Mouse (Mus musculus): ENCODE data around the gene Cmss1.

Gene Cmss1

DNA sequence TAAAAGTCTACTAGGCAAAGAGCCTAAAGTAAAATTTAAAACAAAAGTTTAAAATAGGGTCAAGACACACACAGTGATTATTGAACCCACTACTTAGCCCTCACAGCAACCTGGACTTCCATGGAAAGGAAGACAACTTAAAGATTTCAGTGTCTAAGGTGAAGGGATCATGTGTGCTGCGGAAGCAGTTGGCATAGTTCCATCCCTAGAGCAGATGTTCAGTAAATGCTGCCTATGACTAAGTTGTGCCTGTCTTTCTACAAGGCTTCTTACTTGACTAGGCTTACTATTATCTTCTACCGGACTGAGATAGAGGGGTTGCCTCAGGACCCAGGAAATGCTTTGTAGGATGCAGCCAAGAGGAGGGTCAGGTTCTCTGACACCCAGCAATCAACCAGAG, 50.4 kb downstream of the Cmss1 start:
- DNase-seq = no peak

DNA sequence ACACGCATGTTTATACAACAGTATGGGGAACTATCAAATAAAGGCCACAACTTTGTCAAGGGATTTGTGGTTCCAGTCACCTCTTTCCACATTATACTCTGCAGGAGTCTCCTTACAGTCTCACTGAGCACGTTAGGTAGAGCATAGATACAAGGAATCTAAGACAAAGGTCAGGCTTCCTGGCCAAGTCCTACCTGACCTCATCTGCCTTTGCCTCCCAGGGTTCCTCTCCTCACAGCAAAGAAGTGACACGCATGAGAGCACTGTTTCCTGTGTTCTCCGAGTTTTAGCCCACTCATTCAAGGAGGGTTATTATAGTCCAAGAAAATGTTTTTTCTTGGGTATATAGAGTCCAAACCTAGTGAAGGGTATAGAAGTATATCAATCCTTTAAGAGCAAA, 51.0 kb downstream of the Cmss1 start:
- no peak for DNase-seq

DNA sequence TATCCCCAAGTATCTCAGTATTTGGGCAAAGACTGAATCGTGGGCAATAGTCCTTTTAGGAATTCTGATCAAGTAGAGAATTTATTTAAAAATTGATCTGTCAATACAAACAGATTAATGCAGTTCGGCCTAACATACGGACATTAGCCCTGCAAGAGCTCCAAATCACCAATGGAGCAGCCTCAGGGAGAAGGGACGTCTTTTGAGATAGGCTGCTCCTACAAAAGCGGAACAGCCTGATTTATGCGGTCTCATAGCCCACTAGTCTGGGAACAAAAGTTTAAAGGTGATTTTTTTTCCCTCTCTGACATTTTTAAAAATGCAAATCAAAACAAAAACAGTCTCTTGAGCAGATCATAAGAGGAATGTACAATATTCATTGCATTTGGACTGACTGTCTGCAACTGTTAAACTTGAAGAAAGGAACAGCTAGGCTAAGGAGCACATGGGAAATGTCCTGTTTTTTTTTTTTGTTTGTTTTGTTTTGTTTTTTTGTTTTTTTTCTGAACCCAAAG, 51.7 kb downstream of the Cmss1 start:
- no peak for DNase-seq

- DNase-seq = no peak
These were observed 53.4 kb downstream of the Cmss1 start for GRCm38 (mm10) chr16:57553235-57553634.

DNA sequence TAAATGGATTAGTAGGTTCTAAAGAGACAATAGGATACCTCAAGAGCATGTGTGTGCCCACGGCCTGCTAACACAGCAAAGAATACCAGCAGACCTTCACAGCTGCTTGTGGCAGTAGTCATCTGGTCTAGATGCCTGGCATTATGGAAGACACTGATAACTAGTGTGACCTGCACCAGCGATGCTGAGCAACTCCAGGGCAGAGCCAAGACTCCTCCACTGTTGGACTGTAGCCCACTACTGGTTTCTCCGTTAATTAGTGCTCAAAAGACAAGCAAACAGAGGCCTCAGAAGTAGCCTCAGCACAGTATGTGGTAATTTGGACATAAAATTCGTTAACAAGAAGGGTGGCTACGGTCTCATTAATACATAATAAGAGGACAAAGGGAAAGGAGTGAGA, 54.0 kb downstream of the Cmss1 start:
- DNase-seq = no peak

DNA sequence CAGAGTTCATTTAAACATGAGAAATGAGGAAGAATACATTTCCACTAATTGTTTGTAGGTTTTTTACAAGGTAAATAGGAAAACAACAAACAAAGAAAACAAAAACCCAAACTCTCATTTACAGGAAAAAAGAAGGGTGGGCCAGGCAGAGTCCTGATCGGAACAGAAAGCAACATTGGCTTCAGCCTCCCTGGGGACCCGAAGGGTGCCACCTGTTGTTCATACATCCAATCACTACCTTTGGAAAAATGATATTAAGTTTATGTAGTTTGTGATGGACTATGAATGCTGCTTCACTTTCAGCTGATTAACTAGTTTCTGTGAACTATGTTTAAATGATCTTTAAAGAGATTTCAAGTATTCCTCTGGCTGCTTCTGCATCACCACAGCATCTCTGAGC, 55.0 kb downstream of the Cmss1 start:
- no peak for DNase-seq

DNA sequence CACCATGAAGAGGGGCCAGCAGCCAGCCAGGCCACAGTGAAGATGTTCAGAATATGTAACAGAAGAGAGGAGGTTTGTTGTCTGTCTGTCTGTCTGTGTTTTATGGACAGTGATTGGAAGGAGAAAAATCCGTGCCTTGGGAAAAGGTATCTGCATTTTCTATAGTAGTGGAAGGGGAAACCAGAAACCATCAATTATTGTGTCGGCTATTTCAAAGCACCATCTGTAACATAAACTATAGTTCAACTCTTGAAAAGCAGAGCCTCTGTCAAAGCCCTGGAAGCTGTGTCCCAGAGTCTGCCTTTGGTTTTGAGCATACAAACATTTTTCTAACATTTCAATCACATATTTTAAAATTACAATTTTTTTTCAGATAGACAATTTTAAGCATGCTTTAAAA, 55.8 kb downstream of the Cmss1 start:
- DNase-seq = no peak

DNA sequence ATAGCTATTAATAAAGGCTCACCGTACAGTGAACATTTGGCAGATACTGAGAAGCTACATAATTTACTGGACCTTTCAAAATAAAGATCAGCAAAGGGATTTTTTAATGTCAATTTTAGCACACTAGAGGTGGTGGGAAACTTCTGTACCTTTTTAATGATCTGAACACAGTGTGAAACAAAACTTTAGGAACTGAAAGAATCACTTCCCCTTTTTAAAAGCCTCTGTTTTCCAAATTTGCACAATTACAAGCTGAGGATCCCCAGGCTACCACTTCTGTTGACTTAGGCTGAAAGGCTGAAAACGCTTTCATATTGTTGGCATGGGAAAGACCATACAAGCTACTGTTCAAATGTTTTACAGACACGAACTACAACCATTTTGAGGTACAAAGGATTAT, 56.6 kb downstream of the Cmss1 start:
- no peak for DNase-seq

GRCm38 (mm10) chr16:57549061-57550037, 57.3 kb downstream of the Cmss1 start:
- peak; percentile 23 for DNase-seq

GRCm38 (mm10) chr16:57548608-57549007, 58.1 kb downstream of the Cmss1 start:
- no peak for DNase-seq

DNA sequence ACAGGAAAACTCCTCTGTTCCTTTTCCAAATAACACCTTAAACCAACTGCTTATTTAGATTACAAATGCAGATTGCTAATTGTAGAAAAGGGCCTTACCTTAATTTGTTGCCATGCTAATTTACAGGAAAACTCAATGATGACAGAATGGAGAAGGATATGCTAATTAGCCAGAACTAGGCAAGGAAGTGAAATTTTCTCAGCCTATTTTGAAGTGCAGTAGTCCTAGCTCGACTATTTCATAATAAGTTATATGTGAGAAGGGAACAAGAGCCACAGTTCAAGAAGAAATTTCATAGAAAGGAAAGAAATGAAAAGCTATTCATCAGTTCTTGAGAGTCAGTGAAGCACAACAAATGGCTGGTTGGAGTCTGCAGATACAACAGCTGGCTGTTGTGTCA, 60.3 kb downstream of the Cmss1 start:
- DNase-seq = no peak

- no peak for DNase-seq
These were observed 62.2 kb downstream of the Cmss1 start for GRCm38 (mm10) chr16:57544441-57544840.

DNA sequence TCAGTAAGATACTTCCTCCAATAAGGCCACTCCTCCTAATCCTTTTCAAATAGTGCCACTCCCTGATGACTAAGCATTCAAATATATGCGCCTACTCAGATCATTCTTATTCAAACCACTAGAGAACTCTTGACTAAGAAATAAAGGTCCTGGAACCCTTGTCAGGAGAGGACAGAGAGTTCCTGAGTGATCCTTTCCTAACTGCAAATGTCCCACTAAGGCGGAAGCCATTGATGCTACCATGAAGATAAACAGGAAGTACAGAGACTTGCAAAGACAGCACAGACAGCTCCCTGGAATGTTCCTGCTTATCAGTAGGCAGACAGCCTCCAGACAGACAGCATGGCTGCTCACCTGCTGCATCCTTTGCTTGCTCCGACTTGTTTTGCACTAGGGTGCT, 63.4 kb downstream of the Cmss1 start:
- no peak for DNase-seq

DNA sequence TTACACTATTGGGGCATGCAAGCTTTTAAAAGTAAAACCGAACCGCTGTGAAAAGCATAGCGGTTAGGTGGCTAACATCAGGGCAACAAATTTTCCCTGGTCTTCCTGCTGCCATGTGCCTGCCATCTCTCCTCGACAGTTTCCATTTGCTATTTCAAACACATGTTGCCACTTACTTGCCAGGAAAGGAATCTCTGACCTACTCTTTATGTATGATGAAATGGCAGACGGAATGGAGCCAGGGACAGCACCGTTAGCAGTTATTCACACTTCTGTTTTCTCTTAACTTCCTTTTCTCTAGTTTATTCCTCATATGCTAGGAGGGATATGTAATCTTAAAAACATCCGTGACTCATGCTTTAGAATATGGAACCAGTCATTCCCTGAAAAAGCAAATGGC, 70.2 kb downstream of the Cmss1 start:
- DNase-seq = no peak

DNA sequence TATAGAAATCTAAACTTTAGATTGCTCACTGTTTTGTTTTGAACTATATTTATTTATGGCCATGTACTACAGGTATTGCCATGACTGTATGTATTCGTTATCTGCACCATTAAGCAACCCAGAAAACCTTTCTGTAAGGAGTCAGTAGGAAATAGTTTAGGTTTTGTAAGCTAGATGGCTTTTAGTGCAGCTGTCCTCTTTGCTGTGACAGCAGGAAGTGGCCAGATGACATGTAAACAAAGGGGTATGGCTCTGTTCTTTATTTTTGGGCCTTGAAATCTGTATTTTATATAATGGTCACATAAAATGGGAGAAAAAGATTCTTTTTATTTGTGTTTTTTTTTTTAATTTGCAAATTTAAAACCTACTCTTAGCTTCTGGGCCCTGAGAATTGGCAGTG, 71.9 kb downstream of the Cmss1 start:
- no peak for DNase-seq

DNA sequence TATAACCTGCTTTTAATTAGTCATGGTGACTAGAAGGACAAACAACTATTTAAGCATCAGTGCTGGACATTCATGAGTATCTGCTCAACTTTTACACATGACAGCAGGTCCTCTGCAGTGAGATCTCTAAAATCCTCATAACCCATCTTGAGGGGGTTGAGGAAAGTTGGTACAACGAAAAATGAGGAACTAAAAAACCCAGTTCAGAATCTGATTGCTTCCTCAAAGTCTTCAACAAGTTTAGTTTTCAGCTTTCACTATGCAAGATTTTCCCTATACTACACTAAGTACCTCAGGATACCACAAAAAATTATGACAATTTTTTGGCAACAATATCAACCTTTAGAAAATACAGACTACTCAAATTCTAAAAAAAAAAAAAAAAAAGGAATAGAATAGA, 72.3 kb downstream of the Cmss1 start:
- DNase-seq = no peak

DNA sequence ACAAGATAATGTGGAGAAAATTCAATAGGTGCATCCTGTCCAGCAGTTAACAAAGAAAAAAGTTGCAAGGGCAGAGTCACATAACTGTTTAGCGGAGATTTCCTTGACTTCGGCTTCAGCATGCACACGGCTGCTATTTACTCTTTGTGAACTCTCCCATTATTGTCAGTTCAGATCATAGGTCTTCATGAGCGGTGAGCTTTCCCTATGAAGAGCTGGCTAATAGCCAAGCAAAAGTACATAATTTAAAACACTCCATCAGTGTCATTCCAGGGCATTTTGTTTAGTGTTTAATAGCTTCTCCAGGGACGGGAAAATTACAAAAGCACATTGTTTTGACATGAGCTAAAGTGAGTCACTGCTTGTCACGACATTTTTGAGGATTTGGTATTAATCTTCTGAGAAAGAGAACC, 74.6 kb downstream of the Cmss1 start:
- DNase-seq = no peak

GRCm38 (mm10) chr16:57530547-57530946, 76.1 kb downstream of the Cmss1 start:
- no peak for DNase-seq

GRCm38 (mm10) chr16:57528457-57528856, 78.2 kb downstream of the Cmss1 start:
- DNase-seq = no peak

DNA sequence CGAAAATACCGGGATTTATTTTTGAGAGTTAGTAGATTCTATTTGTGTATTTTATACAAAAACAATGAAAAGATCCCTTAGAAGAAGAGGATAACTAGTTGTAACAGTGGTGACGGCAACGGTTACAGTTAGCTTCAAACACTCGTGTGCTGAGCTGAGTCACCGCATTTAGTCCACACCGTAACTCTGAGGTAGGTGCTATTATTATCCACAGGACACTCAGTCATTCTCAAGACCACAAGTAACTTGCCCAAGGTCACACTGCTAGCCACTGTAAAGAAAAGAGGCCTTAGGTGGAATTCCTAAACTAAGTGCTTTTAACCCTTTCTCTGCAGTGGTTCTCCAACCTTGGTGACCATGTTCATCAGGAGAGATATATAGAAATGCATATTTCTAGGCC, 79.8 kb downstream of the Cmss1 start:
- no peak for DNase-seq

- DNase-seq = no peak
These were observed 81.2 kb downstream of the Cmss1 start for GRCm38 (mm10) chr16:57525476-57525875.

GRCm38 (mm10) chr16:57525046-57525445, 81.6 kb downstream of the Cmss1 start:
- no peak for DNase-seq

GRCm38 (mm10) chr16:57515636-57516035, 91.0 kb downstream of the Cmss1 start:
- no peak for DNase-seq

GRCm38 (mm10) chr16:57514371-57514770, 92.3 kb downstream of the Cmss1 start:
- DNase-seq = no peak

GRCm38 (mm10) chr16:57513562-57513961, 93.1 kb downstream of the Cmss1 start:
- DNase-seq = no peak

All from layer of hippocampus, adult 9-11 months (tissue).